Mouse (Mus musculus): ENCODE results near the gene Gm9817. TPM values are rescaled to one million over a fixed set of nuclear protein-coding genes. Genes with fewer than 3 reads are reported as not detected.
A peak's percentile ranks its signal among the peaks of the same experiment; 100 is the strongest.

Gene Gm9817
- polyA plus RNA-seq, 1 experiment from 2014 or later: 0.06 TPM

DNA sequence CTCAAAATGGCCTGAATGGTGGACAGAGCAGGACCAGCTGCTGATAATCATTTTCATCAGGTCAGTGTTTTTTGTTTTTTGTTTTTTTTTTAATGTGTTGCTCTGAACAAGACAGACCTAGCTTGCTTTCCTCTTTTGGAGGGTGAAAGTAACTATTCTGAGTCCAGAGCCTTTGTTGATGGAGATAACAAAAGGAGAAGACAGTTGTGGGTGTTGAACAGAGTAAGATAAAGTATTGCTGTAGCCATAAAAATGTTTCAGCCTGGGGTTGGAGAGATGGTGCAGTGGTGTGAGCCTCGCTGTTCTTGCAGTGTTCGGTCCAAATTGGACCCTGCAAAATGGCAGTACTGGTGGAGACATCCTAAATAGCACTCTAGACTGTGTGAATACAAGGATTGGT is 2.8 kb upstream of the Gm9817 start:
- Histone ChIP-seq H3K4me1 (ENCODE audit: control insufficient read depth, insufficient read depth, low read depth, low read length) (no peaks in the 10 kb centered on the region), H3K9me3 (ENCODE audit: control insufficient read depth, low read length) (0 out of 2 replicates have a peak, but pooled peaks cover 2% of the 10 kb centered on the region), H3K36me3 (ENCODE audit: control insufficient read depth, insufficient read depth, low read length) (no peaks in the 10 kb centered on the region), H3K27me3 (replicated peaks; ENCODE audit: control insufficient read depth, insufficient read depth, low read length) (no peaks in the 10 kb centered on the region), H3K27ac (ENCODE audit: low read depth, low read length) (no peak overlapping the region), H3K9ac (ENCODE audit: low read depth, low read length) (no peak overlapping the region), H3K4me3 (ENCODE audit: low read length) (no peak overlapping the region), H3K4me2 (ENCODE audit: low read length) (no peak overlapping the region)
- WGBS: 96% methylated on average over 2 of the region's 2 CpGs
- ATAC-seq: no peak

- Histone ChIP-seq H3K4me1 (ENCODE audit: control insufficient read depth, insufficient read depth, low read depth, low read length) (no peaks in the 10 kb centered on the region; the same call in 1 of the 2 replicates), H3K9ac (ENCODE audit: low read depth, low read length) (no peak overlapping the region), H3K9me3 (ENCODE audit: control insufficient read depth, low read length) (0 out of 2 replicates have a peak, but pooled peaks cover 2% of the 10 kb centered on the region), H3K4me3 (ENCODE audit: low read length) (no peak overlapping the region), H3K27me3 (replicated peaks; ENCODE audit: control insufficient read depth, insufficient read depth, low read length) (no peaks in the 10 kb centered on the region), H3K36me3 (ENCODE audit: control insufficient read depth, insufficient read depth, low read length) (no peaks in the 10 kb centered on the region), H3K27ac (ENCODE audit: low read depth, low read length) (no peak overlapping the region), H3K4me2 (ENCODE audit: low read length) (no peak overlapping the region)
- ATAC-seq: no peak
- WGBS: 97% methylated on average over 3 of the region's 3 CpGs
Observed at GRCm38 (mm10) chr13:45080771-45081170, 2.3 kb downstream of the Gm9817 start.

DNA sequence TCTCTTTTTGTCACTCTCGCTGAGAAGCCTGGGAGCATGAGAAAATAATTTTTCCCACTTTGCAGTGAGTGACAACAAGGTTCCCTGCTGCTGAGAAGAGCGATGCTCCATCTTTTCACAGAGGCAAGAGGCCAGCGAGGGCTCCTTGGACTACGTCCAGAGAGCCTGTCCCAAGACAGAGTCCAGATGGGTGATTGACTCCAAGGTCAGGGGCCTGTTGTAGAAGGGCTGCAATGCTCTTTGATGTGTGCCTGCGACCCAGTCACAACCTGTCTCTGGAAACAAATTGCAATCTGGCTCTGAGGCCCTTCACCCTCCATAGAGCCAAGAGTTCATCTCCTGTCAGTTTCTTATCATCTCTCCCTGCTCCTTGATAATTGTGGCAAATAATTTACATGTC is 5.2 kb downstream of the Gm9817 start:
- H3K4me2 ChIP-seq (ENCODE audit: low read length): no peak overlapping the region
- no peak overlapping the region for H3K27ac ChIP-seq (ENCODE audit: low read depth, low read length)
- no peaks in the 10 kb centered on the region for H3K27me3 ChIP-seq (replicated peaks; ENCODE audit: control insufficient read depth, insufficient read depth, low read length)
- WGBS: 21% methylated on average over 5 of the region's 5 CpGs
- H3K9ac ChIP-seq (ENCODE audit: low read depth, low read length): no peak overlapping the region
- no peaks in the 10 kb centered on the region for H3K36me3 ChIP-seq (ENCODE audit: control insufficient read depth, insufficient read depth, low read length)
- H3K4me1 ChIP-seq (ENCODE audit: control insufficient read depth, insufficient read depth, low read depth, low read length): no peaks in the 10 kb centered on the region; the same call in 1 of the 2 replicates
- peak; percentile 70 for ATAC-seq
- H3K9me3 ChIP-seq (ENCODE audit: control insufficient read depth, low read length): no peaks in the 10 kb centered on the region
- H3K4me3 ChIP-seq (ENCODE audit: low read length): no peak overlapping the region

- Histone ChIP-seq H3K36me3 (ENCODE audit: control insufficient read depth, insufficient read depth, low read length) (no peaks in the 10 kb centered on the region), H3K27me3 (replicated peaks; ENCODE audit: control insufficient read depth, insufficient read depth, low read length) (no peaks in the 10 kb centered on the region), H3K4me1 (ENCODE audit: control insufficient read depth, insufficient read depth, low read depth, low read length) (no peaks in the 10 kb centered on the region; the same call in 1 of the 2 replicates), H3K9ac (ENCODE audit: low read depth, low read length) (no peak overlapping the region), H3K27ac (ENCODE audit: low read depth, low read length) (no peak overlapping the region), H3K9me3 (ENCODE audit: control insufficient read depth, low read length) (no peaks in the 10 kb centered on the region), H3K4me2 (ENCODE audit: low read length) (no peak overlapping the region), H3K4me3 (ENCODE audit: low read length) (no peak overlapping the region)
- 57% methylated on average over 2 of the region's 2 CpGs for WGBS
- ATAC-seq: no peak
Observed at GRCm38 (mm10) chr13:45088796-45089221, 10.3 kb downstream of the Gm9817 start.

- no peak overlapping the region for H3K4me2 ChIP-seq (ENCODE audit: low read length)
- H3K27me3 ChIP-seq (replicated peaks; ENCODE audit: control insufficient read depth, insufficient read depth, low read length): no peaks in the 10 kb centered on the region
- no peak overlapping the region for H3K27ac ChIP-seq (ENCODE audit: low read depth, low read length)
- no peak overlapping the region for H3K4me3 ChIP-seq (ENCODE audit: low read length)
- no peaks in the 10 kb centered on the region for H3K36me3 ChIP-seq (ENCODE audit: control insufficient read depth, insufficient read depth, low read length)
- 84% methylated on average over 13 of the region's 13 CpGs for WGBS
- ATAC-seq: no peak
- H3K4me1 ChIP-seq (ENCODE audit: control insufficient read depth, insufficient read depth, low read depth, low read length): no peaks in the 10 kb centered on the region
- no peak overlapping the region for H3K9ac ChIP-seq (ENCODE audit: low read depth, low read length)
- no peaks in the 10 kb centered on the region for H3K9me3 ChIP-seq (ENCODE audit: control insufficient read depth, low read length)
Observed at GRCm38 (mm10) chr13:45089846-45090245, 11.4 kb downstream of the Gm9817 start.

DNA sequence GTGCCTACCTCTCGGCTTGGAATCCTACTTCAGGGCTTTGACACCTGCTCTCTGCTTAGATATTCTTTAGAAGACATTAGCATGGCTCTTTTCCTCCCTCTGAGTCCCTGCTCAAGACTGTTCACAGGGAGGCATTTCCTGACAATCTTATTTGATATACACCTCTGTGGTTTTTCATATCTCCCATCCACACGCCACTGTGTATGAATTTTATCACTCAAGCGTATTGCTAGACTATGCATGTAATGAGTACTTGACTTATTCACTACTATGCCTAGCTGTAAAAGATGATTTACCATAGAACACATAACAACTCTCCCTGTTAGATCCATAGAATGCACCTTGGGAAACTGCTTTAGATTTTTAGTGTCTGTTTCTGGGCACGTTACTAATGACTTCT is 14.3 kb downstream of the Gm9817 start:
- H3K36me3 ChIP-seq (ENCODE audit: control insufficient read depth, insufficient read depth, low read length): no peaks in the 10 kb centered on the region
- no peak overlapping the region for H3K27ac ChIP-seq (ENCODE audit: low read depth, low read length)
- H3K4me1 ChIP-seq (ENCODE audit: control insufficient read depth, insufficient read depth, low read depth, low read length): no peaks in the 10 kb centered on the region
- ATAC-seq: no peak
- WGBS: 86% methylated on average over 4 of the region's 4 CpGs
- no peak overlapping the region for H3K4me2 ChIP-seq (ENCODE audit: low read length)
- H3K27me3 ChIP-seq (replicated peaks; ENCODE audit: control insufficient read depth, insufficient read depth, low read length): no peaks in the 10 kb centered on the region
- no peaks in the 10 kb centered on the region for H3K9me3 ChIP-seq (ENCODE audit: control insufficient read depth, low read length)
- H3K4me3 ChIP-seq (ENCODE audit: low read length): no peak overlapping the region
- no peak overlapping the region for H3K9ac ChIP-seq (ENCODE audit: low read depth, low read length)

DNA sequence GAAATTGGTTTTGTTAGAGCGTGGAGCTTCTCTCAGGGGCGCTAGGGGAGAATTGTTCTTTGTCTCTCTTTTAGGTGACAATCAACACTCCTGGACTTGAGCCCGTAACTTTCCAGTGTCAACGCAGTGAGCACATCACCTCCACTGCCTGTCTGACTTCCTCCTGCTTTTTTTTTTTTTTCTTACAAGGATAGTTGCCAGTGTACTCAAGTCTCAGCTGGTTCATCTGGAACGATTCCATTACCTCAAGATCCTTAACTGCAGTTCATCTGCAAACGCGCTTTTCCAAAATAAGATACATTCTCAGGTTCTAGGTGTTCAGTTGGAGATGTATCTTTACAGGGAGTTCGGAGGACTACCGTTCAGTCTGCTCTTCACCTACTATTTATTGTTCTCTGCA is 16.5 kb downstream of the Gm9817 start:
- ATAC-seq: no peak
- Histone ChIP-seq H3K4me3 (ENCODE audit: low read length) (no peak overlapping the region), H3K27ac (ENCODE audit: low read depth, low read length) (no peak overlapping the region), H3K36me3 (ENCODE audit: control insufficient read depth, insufficient read depth, low read length) (no peaks in the 10 kb centered on the region), H3K9me3 (ENCODE audit: control insufficient read depth, low read length) (no peaks in the 10 kb centered on the region), H3K4me1 (ENCODE audit: control insufficient read depth, insufficient read depth, low read depth, low read length) (no peaks in the 10 kb centered on the region), H3K9ac (ENCODE audit: low read depth, low read length) (no peak overlapping the region), H3K4me2 (ENCODE audit: low read length) (no peak overlapping the region), H3K27me3 (replicated peaks; ENCODE audit: control insufficient read depth, insufficient read depth, low read length) (no peaks in the 10 kb centered on the region)
- WGBS: 84% methylated on average over 9 of the region's 9 CpGs

- WGBS: 75% methylated on average over 10 of the region's 10 CpGs
Observed at GRCm38 (mm10) chr13:45099582-45100229, 21.2 kb downstream of the Gm9817 start.

DNA sequence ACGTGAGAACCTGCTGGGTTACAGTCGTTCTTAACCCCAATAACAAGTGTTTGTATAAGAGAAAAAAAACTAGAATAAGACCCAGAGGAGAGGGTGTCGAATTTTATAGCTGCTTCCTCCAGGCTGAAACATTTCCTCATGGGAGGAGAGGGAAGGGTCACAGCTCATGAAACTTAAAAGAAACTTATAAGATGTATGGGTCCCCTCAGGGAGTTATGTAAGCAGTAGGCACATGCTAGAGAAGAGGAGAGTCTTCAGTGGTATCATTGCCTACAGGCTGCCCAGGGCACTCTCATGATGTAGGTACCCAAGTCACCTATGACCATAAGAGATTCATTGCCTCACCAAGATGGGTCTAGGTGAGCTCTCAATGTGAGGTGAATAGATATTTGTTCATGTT is 28.0 kb downstream of the Gm9817 start:
- H3K27me3 ChIP-seq (replicated peaks; ENCODE audit: control insufficient read depth, insufficient read depth, low read length): no peaks in the 10 kb centered on the region
- no peaks in the 10 kb centered on the region for H3K9me3 ChIP-seq (ENCODE audit: control insufficient read depth, low read length)
- 73% methylated on average over 3 of the region's 3 CpGs for WGBS
- ATAC-seq: no peak
- no peak overlapping the region for H3K27ac ChIP-seq (ENCODE audit: low read depth, low read length)
- no peak overlapping the region for H3K4me3 ChIP-seq (ENCODE audit: low read length)
- H3K4me1 ChIP-seq (ENCODE audit: control insufficient read depth, insufficient read depth, low read depth, low read length): no peaks in the 10 kb centered on the region
- H3K36me3 ChIP-seq (ENCODE audit: control insufficient read depth, insufficient read depth, low read length): no peaks in the 10 kb centered on the region
- no peak overlapping the region for H3K4me2 ChIP-seq (ENCODE audit: low read length)
- H3K9ac ChIP-seq (ENCODE audit: low read depth, low read length): no peak overlapping the region

More at GRCm38 (mm10) chr13:45099582-45100229, 21.2 kb downstream of the Gm9817 start:
- H3K9me3 ChIP-seq (ENCODE audit: control insufficient read depth, low read length): no peaks in the 10 kb centered on the region
- H3K27me3 ChIP-seq (replicated peaks; ENCODE audit: control insufficient read depth, insufficient read depth, low read length): no peaks in the 10 kb centered on the region
- H3K4me2 ChIP-seq (ENCODE audit: low read length): no peak overlapping the region
- no peak for ATAC-seq
- no peak overlapping the region for H3K4me3 ChIP-seq (ENCODE audit: low read length)
- H3K27ac ChIP-seq (ENCODE audit: low read depth, low read length): no peak overlapping the region
- H3K4me1 ChIP-seq (ENCODE audit: control insufficient read depth, insufficient read depth, low read depth, low read length): no peaks in the 10 kb centered on the region
- H3K36me3 ChIP-seq (ENCODE audit: control insufficient read depth, insufficient read depth, low read length): no peaks in the 10 kb centered on the region
- no peak overlapping the region for H3K9ac ChIP-seq (ENCODE audit: low read depth, low read length)

Data from hindbrain, embryonic 16.5 days (tissue).